Mouse (Mus musculus) MEL (cell line): ENCODE data around the gene Tmem184a. TPM values are rescaled to one million over a fixed set of nuclear protein-coding genes. Genes with fewer than 3 reads are reported as not detected.
A peak's percentile ranks its signal among the peaks of the same experiment; 100 is the strongest.

Source experiments
- DNase-seq: peaks from one replicate; pipeline ENCODE4 v3.0.0; 2011; ENCODE audit warnings: low read depth, low spot score
- H3K27ac ChIP-seq: 2 replicates; pipeline ENCODE4 v1.5.1; 2012; ENCODE audit warnings: low read depth, mild to moderate bottlenecking, control low read depth, low read length, moderate library complexity; ENCODE audit not compliant: control insufficient read depth
- H3K27me3 ChIP-seq, 2 experiments: fragments of 150-350 bp in 1 of 2; sonication (generic) in 1 of 2; 2 replicates each; pipeline ENCODE4 v1.6.1; 2012; ENCODE audit warnings: low read length in 2 of 2, mild to moderate bottlenecking in 2 of 2, improper control_type of control experiment in 1 of 2, moderate library complexity in 1 of 2; ENCODE audit not compliant: insufficient read depth in 2 of 2, control insufficient read depth in 1 of 2
- H3K36me3 ChIP-seq, 2 experiments: 2 replicates each; pipeline ENCODE4 v1.6.1; 2012 to 2014; ENCODE audit warnings: low read length in 2 of 2, improper control_type of control experiment in 1 of 2, inconsistent platforms in 1 of 2, mild to moderate bottlenecking in 1 of 2; ENCODE audit not compliant: insufficient read depth in 2 of 2, control insufficient read depth in 1 of 2
- H3K4me1 ChIP-seq, 2 experiments: fragments of 150-350 bp in 1 of 2; sonication (generic) in 1 of 2; 2 replicates each; pipeline ENCODE4 v1.6.1; 2012; ENCODE audit warnings: low read length in 2 of 2, improper control_type of control experiment in 1 of 2, mild to moderate bottlenecking in 1 of 2; ENCODE audit not compliant: insufficient read depth in 2 of 2, control insufficient read depth in 1 of 2
- H3K4me3 ChIP-seq, 2 experiments: fragments of 150-350 bp in 1 of 2; sonication (generic) in 1 of 2; 2 replicates each; pipeline ENCODE4 v1.5.1; 2012; ENCODE audit warnings: low read depth in 2 of 2, low read length in 2 of 2, mild to moderate bottlenecking in 2 of 2, moderate library complexity in 2 of 2, control low read depth in 1 of 2, improper control_type of control experiment in 1 of 2; ENCODE audit not compliant: control insufficient read depth in 1 of 2, insufficient read depth in 1 of 2
- H3K79me2 ChIP-seq: 2 replicates; pipeline ENCODE4 v1.6.1; 2012; ENCODE audit warnings: mild to moderate bottlenecking, low read length, moderate library complexity; ENCODE audit not compliant: control insufficient read depth, poor library complexity, insufficient read depth
- H3K9ac ChIP-seq: 2 replicates; pipeline ENCODE4 v1.6.1; 2012; ENCODE audit warnings: low read depth, mild to moderate bottlenecking, control low read depth, low read length, moderate library complexity; ENCODE audit not compliant: control insufficient read depth, poor library complexity, severe bottlenecking
- H3K9me3 ChIP-seq: fragments of 150-350 bp; sonication (generic); replicated peaks from 2 replicates; pipeline ENCODE4 v1.6.1; 2012; ENCODE audit warnings: mild to moderate bottlenecking, low read length, improper control_type of control experiment, moderate library complexity; ENCODE audit not compliant: insufficient read depth
- BHLHE40 ChIP-seq: IDR thresholded peaks from 2 replicates; pipeline ENCODE4 v1.6.1; 2012; ENCODE audit warnings: low read depth, mild to moderate bottlenecking, inconsistent platforms, low read length, improper control_type of control experiment, borderline replicate concordance
- CHD1 ChIP-seq: IDR thresholded peaks from 2 replicates; pipeline ENCODE4 v1.6.1; 2012; ENCODE audit warnings: low read depth, mild to moderate bottlenecking, inconsistent platforms, low read length, improper control_type of control experiment
- CHD2 ChIP-seq: IDR thresholded peaks from 2 replicates; pipeline ENCODE4 v1.6.1; 2011; ENCODE audit warnings: low read length, improper control_type of control experiment
- CTCF ChIP-seq, 3 experiments: IDR thresholded peaks in 2 of 3; conservative IDR thresholded peaks in 1 of 3; 2 replicates each; pipeline ENCODE4 v1.5.1; 2011 to 2012; ENCODE audit warnings: low read length in 3 of 3, low read depth in 2 of 3, mild to moderate bottlenecking in 2 of 3, improper control_type of control experiment in 1 of 3, inconsistent platforms in 1 of 3, mixed read lengths in 1 of 3, moderate library complexity in 1 of 3; ENCODE audit not compliant: control insufficient read depth in 1 of 3, insufficient read depth in 1 of 3, poor library complexity in 1 of 3, severe bottlenecking in 1 of 3
- ELF1 ChIP-seq: IDR thresholded peaks from 2 replicates; pipeline ENCODE4 v1.6.1; 2014; ENCODE audit warnings: low read depth, mild to moderate bottlenecking, inconsistent platforms, low read length, improper control_type of control experiment, moderate library complexity
- EP300 ChIP-seq, 2 experiments: IDR thresholded peaks; 2 replicates each; pipeline ENCODE4 v1.6.1; 2011; ENCODE audit warnings: improper control_type of control experiment in 2 of 2, low read length in 2 of 2, low read depth in 1 of 2, mild to moderate bottlenecking in 1 of 2
- ETS1 ChIP-seq: IDR thresholded peaks from 2 replicates; pipeline ENCODE4 v1.6.1; 2012; ENCODE audit warnings: low read depth, mild to moderate bottlenecking, inconsistent platforms, low read length, improper control_type of control experiment, moderate library complexity
- HCFC1 ChIP-seq: IDR thresholded peaks from 2 replicates; pipeline ENCODE4 v1.6.1; 2012; ENCODE audit warnings: low read depth, mild to moderate bottlenecking, inconsistent platforms, low read length, improper control_type of control experiment, moderate library complexity
- JUND ChIP-seq: IDR thresholded peaks from 2 replicates; pipeline ENCODE4 v1.6.1; 2011; ENCODE audit warnings: low read depth, mild to moderate bottlenecking, improper control_type of control experiment, low read length
- KAT2A ChIP-seq: conservative IDR thresholded peaks from 2 replicates; pipeline ENCODE4 v1.6.1; 2012; ENCODE audit warnings: low read depth, low read length, improper control_type of control experiment, inconsistent platforms
- MAFK ChIP-seq: IDR thresholded peaks from 2 replicates; pipeline ENCODE4 v1.6.1; 2011; ENCODE audit warnings: low read depth, mild to moderate bottlenecking, low read length, improper control_type of control experiment, borderline replicate concordance
- MAX ChIP-seq: IDR thresholded peaks from 2 replicates; pipeline ENCODE4 v1.6.1; 2011; ENCODE audit warnings: low read length, improper control_type of control experiment
- MAZ ChIP-seq: IDR thresholded peaks from 2 replicates; pipeline ENCODE4 v1.6.1; 2012; ENCODE audit warnings: low read depth, mild to moderate bottlenecking, inconsistent platforms, low read length, improper control_type of control experiment
- MEF2A ChIP-seq: IDR thresholded peaks from 2 replicates; pipeline ENCODE4 v1.6.1; 2014; ENCODE audit warnings: low read depth, mild to moderate bottlenecking, inconsistent platforms, low read length, improper control_type of control experiment; ENCODE audit not compliant: poor library complexity, insufficient replicate concordance, severe bottlenecking; ENCODE audit errors: extremely low read depth
- MXI1 ChIP-seq: IDR thresholded peaks from 2 replicates; pipeline ENCODE4 v1.6.1; 2011; ENCODE audit warnings: mild to moderate bottlenecking, low read depth, low read length, improper control_type of control experiment
- MYB ChIP-seq: IDR thresholded peaks from 2 replicates; pipeline ENCODE4 v1.6.1; 2011; ENCODE audit warnings: mild to moderate bottlenecking, low read depth, low read length, improper control_type of control experiment
- MYC ChIP-seq: IDR thresholded peaks from 2 replicates; pipeline ENCODE4 v1.6.1; 2011; ENCODE audit warnings: low read depth, mild to moderate bottlenecking, low read length, improper control_type of control experiment, moderate library complexity
- NELFE ChIP-seq: IDR thresholded peaks from 2 replicates; pipeline ENCODE4 v1.6.1; 2011; ENCODE audit warnings: low read depth, low read length, improper control_type of control experiment
- NRF1 ChIP-seq: IDR thresholded peaks from 2 replicates; pipeline ENCODE4 v1.6.1; 2014; ENCODE audit warnings: low read depth, mild to moderate bottlenecking, inconsistent platforms, low read length, improper control_type of control experiment, moderate library complexity; ENCODE audit not compliant: poor library complexity, insufficient read depth, severe bottlenecking
- POLR2AphosphoS2 ChIP-seq: IDR thresholded peaks from 2 replicates; pipeline ENCODE4 v1.6.1; 2011; ENCODE audit warnings: low read length, improper control_type of control experiment
- RCOR1 ChIP-seq: IDR thresholded peaks from 2 replicates; pipeline ENCODE4 v1.6.1; 2012; ENCODE audit warnings: low read depth, mild to moderate bottlenecking, inconsistent platforms, low read length, improper control_type of control experiment
- SIN3A ChIP-seq: IDR thresholded peaks from 2 replicates; pipeline ENCODE4 v1.6.1; 2012; ENCODE audit warnings: low read length, improper control_type of control experiment, inconsistent platforms
- TAL1 ChIP-seq: IDR thresholded peaks from 2 replicates; pipeline ENCODE4 v1.6.1; 2012; ENCODE audit warnings: mild to moderate bottlenecking, inconsistent platforms, low read length, moderate library complexity, mixed read lengths
- TBP ChIP-seq: IDR thresholded peaks from 2 replicates; pipeline ENCODE4 v1.8.0; 2011; ENCODE audit warnings: low read depth, low read length, improper control_type of control experiment
- TCF12 ChIP-seq: IDR thresholded peaks from 2 replicates; pipeline ENCODE4 v1.6.1; 2014; ENCODE audit warnings: low read depth, mild to moderate bottlenecking, inconsistent platforms, low read length, improper control_type of control experiment, moderate library complexity
- USF2 ChIP-seq, 2 experiments: IDR thresholded peaks; 2 replicates each; pipeline ENCODE4 v1.6.1; 2011 to 2012; ENCODE audit warnings: improper control_type of control experiment in 2 of 2, low read length in 2 of 2, borderline replicate concordance in 1 of 2, inconsistent platforms in 1 of 2, low read depth in 1 of 2, mild to moderate bottlenecking in 1 of 2; ENCODE audit not compliant: insufficient read depth in 1 of 2
- ZKSCAN1 ChIP-seq: IDR thresholded peaks from 2 replicates; pipeline ENCODE4 v1.6.1; 2012; ENCODE audit warnings: low read depth, mild to moderate bottlenecking, inconsistent platforms, low read length, improper control_type of control experiment, moderate library complexity
- polyA plus RNA-seq, 2 experiments: library from polyadenylated mRNA; stranded (reverse) in 1 of 2; unstranded in 1 of 2; fragments of >175 nt in 1 of 2; fragments of >200 nt in 1 of 2; gene quantifications; 2 replicates each; pipeline versions ENCODE4 v1.2.1 to v1.2.4; 2012; ENCODE audit warnings: low replicate concordance in 2 of 2, low read depth in 1 of 2; ENCODE audit not compliant: insufficient read length in 2 of 2, insufficient read depth in 1 of 2, missing spikeins in 1 of 2
- total RNA-seq: library from RNA; depleted of rRNA; stranded (reverse); fragments of 300-350 nt; gene quantifications from 2 replicates; pipeline ENCODE4 v1.2.3, GENCODE M21; 2012

The Tmem184a gene
- total and polyA plus RNA-seq, 3 experiments: 0.10 to 0.27 TPM; not detected in 1

- TF ChIP-seq CTCF (IDR thresholded peaks at IDR 0.05 in 2 of 3, conservative IDR thresholded peaks at IDR 0.05 in 1 of 3; ENCODE audit: control insufficient read depth in 1 of 3, insufficient read depth in 1 of 3, low read depth in 2 of 3, low read length in 3 of 3, poor library complexity in 1 of 3, severe bottlenecking in 1 of 3) (no peak), TCF12 (peak; percentile 54), MAFK (no peak; the same call in 1 of the 2 replicates), CHD1 (no peak), MAZ (no peak), NELFE (no peak)
- TF ChIP-seq, all 39 proteins: peak for 18
These were observed 9.7 kb upstream of the Tmem184a start (continued) for GRCm38 (mm10) chr5:139829384-139829783.

- Histone ChIP-seq H3K36me3 (peaks cover 0 to 30% of the 10 kb centered on the region in 2 experiments; a peak in 3 of 4 replicates), H3K9ac (no peak overlapping the region), H3K27me3 (no peaks in the 10 kb centered on the region), H3K9me3 (no peaks in the 10 kb centered on the region), H3K4me1 (peaks cover 3 to 39% of the 10 kb centered on the region in 2 experiments; a peak in 3 of 4 replicates), H3K79me2 (peaks cover 19% of the 10 kb centered on the region), H3K4me3 (no peak overlapping the region), H3K27ac (no peak overlapping the region)
- TF ChIP-seq HCFC1: 0 out of 2 replicates have a peak, but pooled peaks have one; percentile 18
- TF ChIP-seq USF2 (IDR thresholded peaks at IDR 0.05; ENCODE audit: borderline replicate concordance in 1 of 2, insufficient read depth in 1 of 2, low read depth in 1 of 2, low read length in 2 of 2): no peak
- no peak for TF ChIP-seq KAT2A
- no peak for TF ChIP-seq RCOR1
- no peak for TF ChIP-seq MYB
- TF ChIP-seq CTCF (IDR thresholded peaks at IDR 0.05 in 2 of 3, conservative IDR thresholded peaks at IDR 0.05 in 1 of 3; ENCODE audit: control insufficient read depth in 1 of 3, insufficient read depth in 1 of 3, low read depth in 2 of 3, low read length in 3 of 3, poor library complexity in 1 of 3, severe bottlenecking in 1 of 3): peak; percentile 11 to 68 (median 46); a peak in 5 of 6 replicates
- no peak for TF ChIP-seq ZKSCAN1
- TF ChIP-seq MEF2A: no peak
- no peak for TF ChIP-seq TAL1
- DNase-seq: peak; percentile 69
These were observed 7.9 kb upstream of the Tmem184a start for GRCm38 (mm10) chr5:139827593-139827992.

GRCm38 (mm10) chr5:139826357-139827055, 6.8 kb upstream of the Tmem184a start, which contains the start of the genes Gm26938 and Psmg3:
TSS of gene Gm26938 (minus strand) at chr5:139826407.
TSS of gene Psmg3 (minus strand) at chr5:139826885.
- no peaks in the 10 kb centered on the region for H3K27me3 ChIP-seq
- H3K9me3 ChIP-seq: no peaks in the 10 kb centered on the region
- DNase-seq: peak; percentile 94
- peak within 1 kb of the TSS; percentile 80 for H3K4me3 ChIP-seq
- peaks cover 0 to 24% of the 10 kb centered on the region in 2 experiments; a peak in 3 of 4 replicates for H3K36me3 ChIP-seq
- H3K27ac ChIP-seq: peak within 1 kb of the TSS; percentile 80
- peak within 1 kb of the TSS; percentile 94 for H3K9ac ChIP-seq
- peaks cover 19% of the 10 kb centered on the region for H3K79me2 ChIP-seq
- H3K4me1 ChIP-seq: peaks cover 3 to 43% of the 10 kb centered on the region in 2 experiments; a peak in 3 of 4 replicates
- peak; percentile 78 for TF ChIP-seq MAX
- TF ChIP-seq MYC: peak; percentile 82
- TF ChIP-seq TBP: peak; percentile 97
- peak; percentile 85; the same call in 1 of the 2 replicates for TF ChIP-seq POLR2AphosphoS2
- no peak for TF ChIP-seq MAFK
- peak; percentile 59; the same call in 1 of the 2 replicates for TF ChIP-seq ETS1
- no peak for TF ChIP-seq CHD2
- TF ChIP-seq SIN3A: peak; percentile 96
- peak in 1 of 2 experiments; percentile 33; a peak in 2 of 4 replicates for TF ChIP-seq EP300 (IDR thresholded peaks at IDR 0.05; ENCODE audit: low read depth in 1 of 2, low read length in 2 of 2)
- peak; percentile 97 for TF ChIP-seq HCFC1
- TF ChIP-seq JUND: no peak
- peak; percentile 91 for TF ChIP-seq ELF1
- TF ChIP-seq MXI1: peak; percentile 88
- peak; percentile 93 for TF ChIP-seq NELFE
- TF ChIP-seq BHLHE40: no peak
- TF ChIP-seq NRF1: peak; percentile 64
- no peak for TF ChIP-seq MEF2A
